Mouse (Mus musculus) MEL (cell line): Measurements from ENCODE around the gene Tbcd. TPM values are rescaled to one million over a fixed set of nuclear protein-coding genes. Genes with fewer than 3 reads are reported as not detected.
A peak's percentile ranks its signal among the peaks of the same experiment; 100 is the strongest.

Experiments
- DNase-seq: peaks from one replicate; pipeline ENCODE4 v3.0.0; 2011; ENCODE audit warnings: low read depth, low spot score
- H3K27ac ChIP-seq: 2 replicates; pipeline ENCODE4 v1.5.1; 2012; ENCODE audit warnings: low read depth, mild to moderate bottlenecking, control low read depth, low read length, moderate library complexity; ENCODE audit not compliant: control insufficient read depth
- H3K27me3 ChIP-seq, 2 experiments: fragments of 150-350 bp in 1 of 2; sonication (generic) in 1 of 2; 2 replicates each; pipeline ENCODE4 v1.6.1; 2012; ENCODE audit warnings: low read length in 2 of 2, mild to moderate bottlenecking in 2 of 2, improper control_type of control experiment in 1 of 2, moderate library complexity in 1 of 2; ENCODE audit not compliant: insufficient read depth in 2 of 2, control insufficient read depth in 1 of 2
- H3K36me3 ChIP-seq, 2 experiments: 2 replicates each; pipeline ENCODE4 v1.6.1; 2012 to 2014; ENCODE audit warnings: low read length in 2 of 2, improper control_type of control experiment in 1 of 2, inconsistent platforms in 1 of 2, mild to moderate bottlenecking in 1 of 2; ENCODE audit not compliant: insufficient read depth in 2 of 2, control insufficient read depth in 1 of 2
- H3K4me1 ChIP-seq, 2 experiments: fragments of 150-350 bp in 1 of 2; sonication (generic) in 1 of 2; 2 replicates each; pipeline ENCODE4 v1.6.1; 2012; ENCODE audit warnings: low read length in 2 of 2, improper control_type of control experiment in 1 of 2, mild to moderate bottlenecking in 1 of 2; ENCODE audit not compliant: insufficient read depth in 2 of 2, control insufficient read depth in 1 of 2
- H3K4me3 ChIP-seq, 2 experiments: fragments of 150-350 bp in 1 of 2; sonication (generic) in 1 of 2; 2 replicates each; pipeline ENCODE4 v1.5.1; 2012; ENCODE audit warnings: low read depth in 2 of 2, low read length in 2 of 2, mild to moderate bottlenecking in 2 of 2, moderate library complexity in 2 of 2, control low read depth in 1 of 2, improper control_type of control experiment in 1 of 2; ENCODE audit not compliant: control insufficient read depth in 1 of 2, insufficient read depth in 1 of 2
- H3K79me2 ChIP-seq: 2 replicates; pipeline ENCODE4 v1.6.1; 2012; ENCODE audit warnings: mild to moderate bottlenecking, low read length, moderate library complexity; ENCODE audit not compliant: control insufficient read depth, poor library complexity, insufficient read depth
- H3K9ac ChIP-seq: 2 replicates; pipeline ENCODE4 v1.6.1; 2012; ENCODE audit warnings: low read depth, mild to moderate bottlenecking, control low read depth, low read length, moderate library complexity; ENCODE audit not compliant: control insufficient read depth, poor library complexity, severe bottlenecking
- H3K9me3 ChIP-seq: fragments of 150-350 bp; sonication (generic); replicated peaks from 2 replicates; pipeline ENCODE4 v1.6.1; 2012; ENCODE audit warnings: mild to moderate bottlenecking, low read length, improper control_type of control experiment, moderate library complexity; ENCODE audit not compliant: insufficient read depth
- CHD1 ChIP-seq: IDR thresholded peaks from 2 replicates; pipeline ENCODE4 v1.6.1; 2012; ENCODE audit warnings: low read depth, mild to moderate bottlenecking, inconsistent platforms, low read length, improper control_type of control experiment
- CHD2 ChIP-seq: IDR thresholded peaks from 2 replicates; pipeline ENCODE4 v1.6.1; 2011; ENCODE audit warnings: low read length, improper control_type of control experiment
- CTCF ChIP-seq, 3 experiments: IDR thresholded peaks in 2 of 3; conservative IDR thresholded peaks in 1 of 3; 2 replicates each; pipeline ENCODE4 v1.5.1; 2011 to 2012; ENCODE audit warnings: low read length in 3 of 3, low read depth in 2 of 3, mild to moderate bottlenecking in 2 of 3, improper control_type of control experiment in 1 of 3, inconsistent platforms in 1 of 3, mixed read lengths in 1 of 3, moderate library complexity in 1 of 3; ENCODE audit not compliant: control insufficient read depth in 1 of 3, insufficient read depth in 1 of 3, poor library complexity in 1 of 3, severe bottlenecking in 1 of 3
- E2F4 ChIP-seq: IDR thresholded peaks from 2 replicates; pipeline ENCODE4 v1.6.1; 2011; ENCODE audit warnings: low read depth, low read length, improper control_type of control experiment, borderline replicate concordance
- ELF1 ChIP-seq: IDR thresholded peaks from 2 replicates; pipeline ENCODE4 v1.6.1; 2014; ENCODE audit warnings: low read depth, mild to moderate bottlenecking, inconsistent platforms, low read length, improper control_type of control experiment, moderate library complexity
- EP300 ChIP-seq, 2 experiments: IDR thresholded peaks; 2 replicates each; pipeline ENCODE4 v1.6.1; 2011; ENCODE audit warnings: improper control_type of control experiment in 2 of 2, low read length in 2 of 2, low read depth in 1 of 2, mild to moderate bottlenecking in 1 of 2
- KAT2A ChIP-seq: conservative IDR thresholded peaks from 2 replicates; pipeline ENCODE4 v1.6.1; 2012; ENCODE audit warnings: low read depth, low read length, improper control_type of control experiment, inconsistent platforms
- MAX ChIP-seq: IDR thresholded peaks from 2 replicates; pipeline ENCODE4 v1.6.1; 2011; ENCODE audit warnings: low read length, improper control_type of control experiment
- MEF2A ChIP-seq: IDR thresholded peaks from 2 replicates; pipeline ENCODE4 v1.6.1; 2014; ENCODE audit warnings: low read depth, mild to moderate bottlenecking, inconsistent platforms, low read length, improper control_type of control experiment; ENCODE audit not compliant: poor library complexity, insufficient replicate concordance, severe bottlenecking; ENCODE audit errors: extremely low read depth
- MXI1 ChIP-seq: IDR thresholded peaks from 2 replicates; pipeline ENCODE4 v1.6.1; 2011; ENCODE audit warnings: mild to moderate bottlenecking, low read depth, low read length, improper control_type of control experiment
- MYB ChIP-seq: IDR thresholded peaks from 2 replicates; pipeline ENCODE4 v1.6.1; 2011; ENCODE audit warnings: mild to moderate bottlenecking, low read depth, low read length, improper control_type of control experiment
- MYC ChIP-seq: IDR thresholded peaks from 2 replicates; pipeline ENCODE4 v1.6.1; 2011; ENCODE audit warnings: low read depth, mild to moderate bottlenecking, low read length, improper control_type of control experiment, moderate library complexity
- POLR2AphosphoS5 ChIP-seq: IDR thresholded peaks from 2 replicates; pipeline ENCODE4 v1.6.1; 2012; ENCODE audit warnings: low read depth, borderline replicate concordance, mild to moderate bottlenecking, inconsistent platforms, low read length, moderate library complexity, mixed read lengths
- TCF12 ChIP-seq: IDR thresholded peaks from 2 replicates; pipeline ENCODE4 v1.6.1; 2014; ENCODE audit warnings: low read depth, mild to moderate bottlenecking, inconsistent platforms, low read length, improper control_type of control experiment, moderate library complexity
- UBTF ChIP-seq: IDR thresholded peaks from 2 replicates; pipeline ENCODE4 v1.6.1; 2012; ENCODE audit warnings: low read depth, mild to moderate bottlenecking, inconsistent platforms, low read length, improper control_type of control experiment, moderate library complexity, borderline replicate concordance; ENCODE audit not compliant: insufficient read depth
- ZKSCAN1 ChIP-seq: IDR thresholded peaks from 2 replicates; pipeline ENCODE4 v1.6.1; 2012; ENCODE audit warnings: low read depth, mild to moderate bottlenecking, inconsistent platforms, low read length, improper control_type of control experiment, moderate library complexity
- ZNF384 ChIP-seq: IDR thresholded peaks from 2 replicates; pipeline ENCODE4 v1.6.1; 2012; ENCODE audit warnings: low read depth, mild to moderate bottlenecking, inconsistent platforms, low read length, improper control_type of control experiment
- polyA plus RNA-seq, 2 experiments: library from polyadenylated mRNA; stranded (reverse) in 1 of 2; unstranded in 1 of 2; fragments of >175 nt in 1 of 2; fragments of >200 nt in 1 of 2; gene quantifications; 2 replicates each; pipeline versions ENCODE4 v1.2.1 to v1.2.4; 2012; ENCODE audit warnings: low replicate concordance in 2 of 2, low read depth in 1 of 2; ENCODE audit not compliant: insufficient read length in 2 of 2, insufficient read depth in 1 of 2, missing spikeins in 1 of 2
- total RNA-seq: library from RNA; depleted of rRNA; stranded (reverse); fragments of 300-350 nt; gene quantifications from 2 replicates; pipeline ENCODE4 v1.2.3, GENCODE M21; 2012

Gene Tbcd
- total and polyA plus RNA-seq, 3 experiments, result 50.0 to 65.3 TPM; not detected in 1

- DNase-seq, result no peak
- Histone ChIP-seq H3K79me2 (no peaks in the 10 kb centered on the region), H3K9ac (no peak overlapping the region), H3K27ac (no peak overlapping the region), H3K4me3 (no peak overlapping the region), H3K4me1 (peaks cover 29 to 34% of the 10 kb centered on the region in 2 experiments), H3K36me3 (peaks cover 2 to 24% of the 10 kb centered on the region in 2 experiments; a peak in 3 of 4 replicates), H3K27me3 (no peaks in the 10 kb centered on the region), H3K9me3 (no peaks in the 10 kb centered on the region)
- TF ChIP-seq CTCF (IDR thresholded peaks at IDR 0.05 in 2 of 3, conservative IDR thresholded peaks at IDR 0.05 in 1 of 3; ENCODE audit: control insufficient read depth in 1 of 3, insufficient read depth in 1 of 3, low read depth in 2 of 3, low read length in 3 of 3, poor library complexity in 1 of 3, severe bottlenecking in 1 of 3) (no peak), MAX (no peak), EP300 (IDR thresholded peaks at IDR 0.05; ENCODE audit: low read depth in 1 of 2, low read length in 2 of 2) (peak in 1 of 2 experiments; percentile 55; a peak in 1 of 4 replicates), POLR2AphosphoS5 (no peak), MYC (no peak), TCF12 (peak; percentile 28; the same call in 1 of the 2 replicates), E2F4 (no peak), UBTF (no peak), CHD2 (no peak), ELF1 (no peak), MEF2A (no peak), MXI1 (no peak)
Measured at GRCm38 (mm10) chr11:121553458-121553857, 101.7 kb downstream of the Tbcd start.

GRCm38 (mm10) chr11:121556727-121557126 is 105.0 kb downstream of the Tbcd start:
- Histone ChIP-seq H3K4me1 (peaks cover 36 to 47% of the 10 kb centered on the region in 2 experiments), H3K27ac (no peak overlapping the region), H3K79me2 (no peaks in the 10 kb centered on the region), H3K9ac (no peak overlapping the region), H3K27me3 (no peaks in the 10 kb centered on the region), H3K36me3 (peaks cover 8 to 39% of the 10 kb centered on the region in 2 experiments), H3K4me3 (no peak overlapping the region), H3K9me3 (no peaks in the 10 kb centered on the region)
- DNase-seq, result no peak
- TF ChIP-seq ELF1, result no peak
- no peak for TF ChIP-seq E2F4
- TF ChIP-seq CHD1, result no peak
- no peak for TF ChIP-seq ZKSCAN1
- no peak for TF ChIP-seq MEF2A
- no peak for TF ChIP-seq MYB
- no peak for TF ChIP-seq ZNF384
- no peak for TF ChIP-seq KAT2A
